Mouse (Mus musculus) cerebellum, adult 2 months (tissue): ENCODE results near the gene Brinp2.

ENCODE experiments used
- CTCF ChIP-seq: fragments of 200-500 bp; IDR thresholded peaks from 2 replicates; pipeline ENCODE4 v1.5.1; 2011; ENCODE audit warnings: low read depth, mild to moderate bottlenecking, control low read depth, low read length, moderate library complexity, borderline replicate concordance; ENCODE audit not compliant: insufficient read depth
- POLR2A ChIP-seq: fragments of 200-500 bp; IDR thresholded peaks from 2 replicates; pipeline ENCODE4 v1.6.1; 2011; ENCODE audit warnings: low read length, control low read depth, borderline replicate concordance; ENCODE audit not compliant: insufficient read depth

DNA sequence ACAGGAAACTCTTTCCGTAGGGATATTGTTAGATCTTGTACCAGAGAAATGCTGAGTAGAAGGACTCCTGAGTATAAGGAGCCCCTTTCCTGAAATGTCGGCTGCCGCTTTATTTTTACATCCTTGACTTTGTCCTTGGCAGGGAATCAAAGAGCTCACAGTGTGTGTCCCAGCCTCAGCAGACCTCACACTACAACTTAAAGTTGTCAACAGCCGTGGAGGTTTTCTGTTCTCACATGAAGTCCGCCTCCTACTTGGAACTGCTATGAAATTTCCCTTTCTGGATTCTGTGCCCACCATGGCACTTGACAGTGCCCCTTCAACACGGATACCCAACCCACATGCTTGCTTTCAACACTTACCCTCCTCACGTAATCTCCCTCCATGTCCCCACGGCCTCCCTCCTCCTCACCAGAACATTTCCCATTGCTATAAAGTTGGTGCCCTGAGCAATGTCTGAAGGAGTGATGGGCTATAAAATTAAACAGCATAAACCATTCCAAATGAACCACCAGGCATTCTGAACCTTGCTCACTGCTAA lies 103.4 kb downstream of the Brinp2 start:
- TF ChIP-seq POLR2A: no peak
- TF ChIP-seq CTCF: no peak
